16 mouse cellular contexts compared by ENCODE assay signal in genomic region chr7:112268761-112269425, GRCm38 (mm10). TPM values are rescaled to one million over a fixed set of nuclear protein-coding genes. Genes with fewer than 3 reads are reported as not detected.
DNase-seq lines count a peak whose midpoint lies in the region; ATAC-seq and TF ChIP-seq lines count a peak whose summit lies in the region.
"Had no signal": no experiment of that assay in that cellular context is flagged by ENCODE, and none has a peak within 500 bp of the region (broad histone marks: within the 10 kb centered on the region; RNA-seq: fewer than 3 reads in every experiment).

No protein-coding gene starts in this region.

- peaks cover 38% of the 10 kb centered on the region for H3K36me3 ChIP-seq in heart, embryonic 10.5 days
- H3K36me3 ChIP-seq in embryonic facial prominence, embryonic 15.5 days, result no peaks in the 10 kb centered on the region
- H3K36me3 ChIP-seq: forebrain, embryonic 15.5 days; hindbrain, embryonic 12.5 days; midbrain, embryonic 13.5 days had no signal

- peak overlapping the region; percentile 83 for H3K27ac ChIP-seq in heart, embryonic 10.5 days
- H3K27ac ChIP-seq in layer of hippocampus, adult 2 months, result peak overlapping the region; percentile 80
- H3K27ac ChIP-seq in embryonic facial prominence, embryonic 15.5 days (replicated peaks), result 0 out of 2 replicates have a peak overlapping the region, but pooled peaks have one; percentile 17
- H3K27ac ChIP-seq: forebrain, embryonic 15.5 days; hindbrain, embryonic 12.5 days; macrophage; midbrain, embryonic 13.5 days had no signal

- WGBS in heart, embryonic 10.5 days, result 27% methylated on average over 15 of the region's 15 CpGs
- WGBS in embryonic facial prominence, embryonic 15.5 days, result 63% methylated on average over 15 of the region's 15 CpGs

- no peak overlapping the region for H3K4me2 ChIP-seq in embryonic facial prominence, embryonic 15.5 days (replicated peaks)
- H3K4me2 ChIP-seq: forebrain, embryonic 15.5 days; hindbrain, embryonic 12.5 days; liver, embryonic 11.5 days; midbrain, embryonic 13.5 days had no signal

- no peaks in the 10 kb centered on the region for H3K9me3 ChIP-seq in heart, embryonic 10.5 days
- no peaks in the 10 kb centered on the region for H3K9me3 ChIP-seq in embryonic facial prominence, embryonic 15.5 days (replicated peaks)
- H3K9me3 ChIP-seq: forebrain, embryonic 15.5 days; hindbrain, embryonic 12.5 days; midbrain, embryonic 13.5 days had no signal

- no peak overlapping the region for H3K4me3 ChIP-seq in heart, embryonic 10.5 days
- no peak overlapping the region for H3K4me3 ChIP-seq in layer of hippocampus, adult 2 months
- no peak overlapping the region for H3K4me3 ChIP-seq in embryonic facial prominence, embryonic 15.5 days (replicated peaks)
- H3K4me3 ChIP-seq: erythroblast, embryonic 14.5 days; forebrain, embryonic 15.5 days; hindbrain, embryonic 12.5 days; midbrain, embryonic 13.5 days had no signal

- no peak for ATAC-seq in embryonic facial prominence, embryonic 15.5 days (ENCODE audit: insufficient number of reproducible peaks, low FRiP score, low TSS enrichment, low read depth)
- ATAC-seq: forebrain, embryonic 15.5 days; midbrain, embryonic 13.5 days had no signal

- DNase-seq in heart, embryonic 10.5 days (ENCODE audit: low spot score), result no peak
- DNase-seq in heart, adult 9 months (ENCODE audit: low spot score in 2 of 2), result no peak
- no peak for DNase-seq in layer of hippocampus, adult 2 months (ENCODE audit: low spot score in 2 of 2)
- DNase-seq in layer of hippocampus, adult 8-10 months (ENCODE audit: low spot score in 2 of 2), result no peak
- DNase-seq in lung, postnatal 36 days, result peak; percentile 50
- no peak for DNase-seq in right cerebral cortex, adult 2 months (ENCODE audit: low spot score in 2 of 2)
- DNase-seq in right cerebral cortex, postnatal 25 days, result no peak
- DNase-seq: kidney, adult 18-20 months; kidney, postnatal 14 days had no signal

- H3K9ac ChIP-seq in embryonic facial prominence, embryonic 15.5 days, result no peak overlapping the region
- H3K9ac ChIP-seq: forebrain, embryonic 15.5 days; hindbrain, embryonic 12.5 days; midbrain, embryonic 13.5 days had no signal

- H3K27me3 ChIP-seq in heart, embryonic 10.5 days (ENCODE audit: insufficient read depth, poor library complexity, severe bottlenecking), result no peaks in the 10 kb centered on the region
- no peaks in the 10 kb centered on the region; the same call in 1 of the 2 replicates for H3K27me3 ChIP-seq in embryonic facial prominence, embryonic 15.5 days
- H3K27me3 ChIP-seq: forebrain, embryonic 15.5 days; hindbrain, embryonic 12.5 days; midbrain, embryonic 13.5 days had no signal

- no peak for TF ChIP-seq CTCF in layer of hippocampus, adult 2 months (conservative IDR thresholded peaks at IDR 0.05)

- peaks cover 100% of the 10 kb centered on the region for H3K4me1 ChIP-seq in heart, embryonic 10.5 days
- H3K4me1 ChIP-seq in embryonic facial prominence, embryonic 15.5 days, result peaks cover 23% of the 10 kb centered on the region

RNA-seq across cellular contexts. Expression of gene Mical2, which starts 43.2 kb away (rescaled TPM):
- 77.8 and 153 TPM in 2 replicates for polyA plus RNA-seq in heart, embryonic 10.5 days (2016; fragmentation: Nextera tagmentation; extraction: Ambion mirVana)
- 100 to 1,000 TPM; 667 to 694 TPM for total RNA-seq in layer of hippocampus, adult 2 months (2021)
- total RNA-seq in layer of hippocampus, adult 8-10 months (2022), result 100 to 1,000 TPM; 538 to 639 (median 590) TPM
- polyA plus RNA-seq in embryonic facial prominence, embryonic 15.5 days (2015; fragmentation: Nextera tagmentation; extraction: Ambion mirVana), result 11.5 and 11.7 TPM in 2 replicates
- polyA plus RNA-seq: erythroblast, embryonic 14.5 days had no signal

Comparison
In these comparisons a context has a peak if more than half of its experiments do, and no peak if none do; other contexts are left out.
1. H3K27ac ChIP-seq: peak in every context shown above with its lines; median percentile 83 in heart, embryonic 10.5 days; 80 in layer of hippocampus, adult 2 months; 17 in embryonic facial prominence, embryonic 15.5 days.